Mouse (Mus musculus) layer of hippocampus, postnatal 10 days (tissue): ENCODE results near the gene Gm13103. TPM values are rescaled to one million over a fixed set of nuclear protein-coding genes. Genes with fewer than 3 reads are reported as not detected.
"Not testable (repeated sequence)": the region's sequence is repeated elsewhere in the genome, so short reads cannot be mapped to it uniquely, and the experiment has no call there.

Source experiments
- DNase-seq, 2 experiments: peaks; one replicate each; pipeline ENCODE4 v3.0.0; 2021; ENCODE audit warnings: low spot score in 2 of 2
- long read RNA-seq: library from polyadenylated mRNA; stranded (forward); transcript quantifications from one replicate; pipeline ENCODE4 v2.0.0, GENCODE M21; 2023
- total RNA-seq, 2 experiments: library from RNA; stranded (reverse); gene quantifications; 2 replicates each; pipeline ENCODE4 v1.2.3; 2021

Gm13103 gene
- total RNA-seq, result not detected
- long read RNA-seq, result 0 reads

- not testable (repeated sequence) for DNase-seq
These were observed at the start of gene Gm13103 for GRCm38 (mm10) chr4:143846197-143846596. Gm13103 (plus strand) TSS chr4:143846497.

- DNase-seq, result no peak
These were observed 30.3 kb upstream of the Gm13103 start, which contains the start of gene Gm13084 for GRCm38 (mm10) chr4:143815993-143816392. Gm13084 (minus strand) TSS chr4:143816093.

GRCm38 (mm10) chr4:143882371-143882770 lies 36.1 kb downstream of the Gm13103 start:
- not testable (repeated sequence) for DNase-seq

- not testable (repeated sequence) for DNase-seq
These were observed 48.1 kb downstream of the Gm13103 start for GRCm38 (mm10) chr4:143894406-143894805.

- DNase-seq, result not testable (repeated sequence)
These were observed 54.0 kb downstream of the Gm13103 start, which contains the start of gene Pramef6 for GRCm38 (mm10) chr4:143900280-143900679. Pramef6 (minus strand) TSS chr4:143900380.

Other genes starting within 250 kb of the Gm13103 start
- not detected for gene Gm13083, start 231.5 kb upstream of the Gm13103 start, total RNA-seq
- gene Gm13088, start 189.3 kb upstream of the Gm13103 start, total RNA-seq, result not detected
- not detected for gene Gm13089, start 143.8 kb upstream of the Gm13103 start, total RNA-seq
- gene Gm13078, start 127.0 kb upstream of the Gm13103 start, total RNA-seq, result not detected
- not detected for gene Gm13023, start 57.1 kb upstream of the Gm13103 start, total RNA-seq
- not detected for gene Gm13084, start 30.4 kb upstream of the Gm13103 start, total RNA-seq
- not detected for gene Pramef6, start 53.9 kb downstream of the Gm13103 start, total RNA-seq
- gene Pramef25, start 104.5 kb downstream of the Gm13103 start, total RNA-seq, result not detected
- gene Gm13101, start 120.5 kb downstream of the Gm13103 start, total RNA-seq, result not detected
- gene Pramef17, start 147.9 kb downstream of the Gm13103 start, total RNA-seq, result not detected
- not detected for gene Pramel4, start 212.6 kb downstream of the Gm13103 start, total RNA-seq